Mouse (Mus musculus) spleen, adult 12 weeks (tissue): Measurements from ENCODE around the gene Mapre1.
"Not testable (repeated sequence)": the region's sequence is repeated elsewhere in the genome, so short reads cannot be mapped to it uniquely, and the experiment has no call there.

Source experiments
- DNase-seq: peaks from one replicate; pipeline ENCODE4 v3.0.0; 2022; ENCODE audit warnings: low spot score

Mapre1 gene

DNA sequence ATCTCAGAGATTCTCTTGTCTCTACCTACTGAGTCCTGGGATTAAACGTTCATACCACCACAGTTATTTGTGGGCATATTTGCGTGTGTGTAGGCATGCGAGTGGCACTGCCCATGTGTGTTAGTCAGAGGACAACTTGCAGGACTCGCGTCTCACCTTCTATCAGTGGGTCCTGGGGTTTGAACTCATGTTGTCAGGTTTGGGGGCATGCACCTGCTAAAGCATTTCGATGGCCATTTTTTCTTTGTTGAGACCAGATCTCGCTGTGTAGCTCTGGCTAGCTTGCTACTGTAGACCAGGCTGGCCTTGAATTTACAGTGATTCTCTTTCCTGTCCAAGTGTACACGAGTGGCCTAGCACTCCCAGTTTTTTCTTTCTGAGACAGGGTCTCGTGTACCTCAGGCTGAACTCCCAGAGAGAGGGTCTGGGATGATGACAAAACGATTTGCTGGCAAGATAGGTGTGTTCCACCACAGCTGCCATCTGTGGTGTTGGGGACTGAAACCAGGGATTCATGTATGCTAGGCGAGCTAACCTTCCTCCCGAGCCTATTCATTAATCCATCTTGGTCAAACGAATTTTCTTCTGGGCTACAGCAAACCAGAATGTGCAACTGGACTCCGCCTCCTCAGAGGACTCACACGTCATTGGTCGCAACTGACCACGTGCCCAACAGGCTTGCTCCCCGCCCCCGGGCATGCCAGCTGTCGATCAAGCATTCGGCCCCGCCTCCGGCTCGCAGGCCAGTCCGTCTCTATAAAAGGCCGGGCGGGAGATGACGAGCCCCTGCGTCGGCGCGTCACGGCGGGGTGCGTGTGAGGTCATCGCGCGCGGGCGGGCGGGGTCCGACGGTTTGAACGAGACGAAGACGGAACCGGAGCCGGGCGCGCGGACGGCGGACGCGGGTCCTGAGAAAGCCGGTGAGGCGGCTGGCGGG is at the start of gene Mapre1:
Mapre1 (plus strand) TSS at position 775 of the 937 bp plus-strand sequence.
- DNase-seq: peak; percentile 99

DNA sequence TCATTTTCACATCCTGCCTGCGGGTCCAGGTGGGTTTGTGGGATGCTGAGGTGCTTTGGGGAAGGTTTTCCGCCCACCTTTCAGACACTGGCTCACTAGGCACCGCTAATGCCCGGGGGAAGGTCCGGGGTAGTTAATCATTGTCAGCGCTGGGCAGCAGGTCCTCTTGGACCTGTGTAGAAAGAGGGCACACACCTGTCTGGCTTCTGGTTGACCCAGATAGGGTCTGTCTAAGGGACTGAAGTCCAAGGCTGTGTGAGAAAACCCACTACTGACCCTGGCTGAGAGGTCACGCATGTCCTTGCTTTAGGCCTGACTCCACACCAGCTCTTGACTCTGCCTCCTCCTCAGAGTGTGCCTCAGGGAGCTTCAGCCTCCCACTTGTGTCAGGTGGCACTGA is 47.7 kb upstream of the Mapre1 start:
- not testable (repeated sequence) for DNase-seq

DNA sequence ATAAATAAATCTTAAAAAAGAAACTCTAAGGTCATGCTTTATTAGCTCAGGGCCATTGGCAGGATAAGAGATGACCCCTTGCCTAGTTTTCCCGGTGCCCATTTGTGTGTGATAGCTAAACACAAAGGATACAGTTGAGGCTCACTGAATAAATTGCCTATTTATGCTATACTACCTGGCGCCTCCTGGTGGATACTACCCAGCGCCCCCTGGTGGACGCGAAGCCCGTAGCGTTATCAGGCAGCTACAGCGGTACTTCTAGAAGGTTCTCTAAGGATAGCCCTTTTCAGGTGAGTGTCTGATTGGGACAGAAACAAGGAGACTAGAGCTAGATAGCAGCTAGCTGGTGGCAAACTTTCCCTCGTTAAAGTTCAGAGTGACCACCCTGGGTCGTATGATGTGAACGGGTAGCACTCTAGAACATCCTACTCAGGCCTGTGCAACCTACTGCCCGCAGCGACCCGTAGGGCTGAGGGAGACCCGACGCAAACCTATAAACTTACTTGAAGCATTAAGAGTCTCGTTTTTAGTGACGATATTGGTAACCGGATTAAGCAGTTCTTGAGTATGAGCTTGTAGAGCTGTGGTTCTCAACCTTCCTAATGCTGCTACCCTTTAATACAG is 46.5 kb upstream of the Mapre1 start:
- peak; percentile 56 for DNase-seq

GRCm38 (mm10) chr2:153696352-153696751 is 44.7 kb upstream of the Mapre1 start, which contains the start of gene Dnmt3c:
Dnmt3c (plus strand) TSS chr2:153696652.
- no peak for DNase-seq

DNA sequence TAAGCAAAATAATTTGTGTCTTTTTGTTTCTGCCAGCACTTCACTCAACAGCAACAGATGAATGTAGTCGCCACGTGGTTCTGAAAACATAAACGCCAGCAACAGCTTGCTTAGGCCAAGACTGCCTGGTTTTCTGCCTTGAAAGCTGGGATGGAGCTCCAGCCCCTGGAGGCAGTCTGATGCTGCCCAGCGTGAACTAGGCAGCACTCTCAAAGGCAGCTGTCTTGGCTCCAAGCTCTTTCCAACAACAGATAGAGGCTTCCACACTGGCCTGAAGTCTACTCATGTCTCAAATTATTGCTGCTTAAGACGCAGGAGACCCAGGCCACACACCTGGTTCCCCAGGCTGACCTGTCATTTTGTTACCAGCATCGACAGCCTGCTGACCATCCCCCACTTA is 37.7 kb upstream of the Mapre1 start:
- DNase-seq: no peak

- DNase-seq: no peak
Measured at GRCm38 (mm10) chr2:153710701-153711330, 30.3 kb upstream of the Mapre1 start.

DNA sequence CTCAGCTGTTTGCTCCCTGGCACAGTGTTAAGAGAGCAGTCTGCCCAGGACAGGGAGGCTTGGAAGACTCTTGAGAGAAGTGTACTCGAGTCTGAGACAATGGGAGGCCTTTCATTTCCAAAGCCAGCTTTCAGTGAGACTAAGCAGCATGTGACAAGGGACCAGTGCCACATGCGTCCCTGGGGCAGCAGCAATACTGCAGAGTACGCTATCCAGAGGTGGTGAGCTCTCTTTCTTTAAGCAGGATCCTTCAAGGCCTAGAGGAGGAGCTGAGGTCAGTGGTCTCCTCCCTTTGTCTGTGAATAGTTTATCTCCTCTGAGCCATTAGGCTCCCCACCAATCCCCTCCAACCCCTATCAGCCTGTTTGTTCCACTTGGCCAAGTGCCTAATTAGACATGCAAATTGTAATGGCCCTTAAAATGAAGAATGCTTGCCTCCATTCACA is 28.4 kb upstream of the Mapre1 start:
- DNase-seq: no peak

DNA sequence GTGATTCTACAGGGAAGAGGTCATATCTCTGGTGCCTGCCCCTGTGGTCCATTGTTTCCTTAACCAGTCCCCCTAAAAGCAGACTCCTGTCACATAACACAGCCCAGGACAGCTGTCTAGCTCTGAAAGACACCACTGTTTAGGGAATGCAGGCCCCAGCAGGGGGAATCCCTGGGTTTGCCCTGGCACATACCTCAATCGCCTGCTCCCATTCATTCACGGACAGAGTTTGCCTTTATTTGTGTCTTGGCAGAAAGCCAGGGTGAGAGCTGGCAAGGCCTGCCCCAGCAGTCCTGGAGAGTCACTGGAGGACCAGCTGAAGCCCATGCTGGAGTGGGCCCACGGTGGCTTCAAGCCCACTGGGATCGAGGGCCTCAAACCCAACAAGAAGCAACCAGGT is 27.8 kb upstream of the Mapre1 start:
- DNase-seq: no peak

- not testable (repeated sequence) for DNase-seq
Measured at GRCm38 (mm10) chr2:153717861-153718260, 23.2 kb upstream of the Mapre1 start.

GRCm38 (mm10) chr2:153723098-153723497 is 18.0 kb upstream of the Mapre1 start:
- no peak for DNase-seq

DNA sequence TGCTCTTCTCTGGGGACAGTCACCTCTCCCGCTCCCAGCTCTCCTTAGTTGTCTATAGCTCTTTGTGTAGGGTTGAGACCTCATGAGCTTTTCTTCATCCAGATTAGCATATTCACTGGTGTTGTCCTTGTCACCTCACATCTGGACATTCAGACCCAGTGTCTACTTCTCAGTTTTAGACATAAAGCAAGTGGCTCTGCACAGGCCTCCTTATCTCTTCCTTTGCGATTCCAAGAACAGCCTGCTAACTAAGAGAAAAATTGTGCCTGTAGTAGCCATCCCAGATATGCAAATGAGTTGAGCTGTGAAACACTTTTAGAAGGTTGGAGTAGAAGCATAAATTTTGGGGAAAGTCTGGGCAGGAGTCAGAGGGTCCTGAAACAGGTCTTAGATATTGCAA is 16.6 kb upstream of the Mapre1 start:
- no peak for DNase-seq

DNA sequence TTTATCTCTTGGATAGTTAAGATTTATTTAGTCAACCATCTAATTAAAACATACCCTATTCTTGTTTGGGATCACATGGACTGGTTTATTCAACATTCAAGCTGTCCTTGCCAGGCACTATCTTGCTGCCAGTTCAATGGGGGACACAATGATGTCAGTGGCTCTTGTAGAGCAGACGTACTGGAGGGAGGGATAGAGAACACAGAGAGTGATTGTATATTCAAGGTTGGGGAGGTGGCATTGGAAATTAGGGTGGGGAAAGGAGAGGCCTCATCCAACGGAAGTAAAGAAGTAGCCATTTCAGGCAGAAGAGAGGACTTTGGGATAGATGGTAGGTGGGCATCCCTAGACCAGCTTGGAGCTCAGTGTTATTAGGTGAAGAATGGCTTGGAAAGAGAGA is 16.2 kb upstream of the Mapre1 start:
- DNase-seq: no peak

GRCm38 (mm10) chr2:153725291-153725690 is 15.8 kb upstream of the Mapre1 start:
- DNase-seq: no peak

GRCm38 (mm10) chr2:153734033-153734432 is 7.0 kb upstream of the Mapre1 start:
- no peak for DNase-seq

- peak; percentile 35 for DNase-seq
Measured at GRCm38 (mm10) chr2:153741437-153742065, 477 bp downstream of the Mapre1 start.

GRCm38 (mm10) chr2:153747994-153748393 is 6.9 kb downstream of the Mapre1 start:
- DNase-seq: no peak

- no peak for DNase-seq
Measured at GRCm38 (mm10) chr2:153750363-153750762, 9.3 kb downstream of the Mapre1 start.

DNA sequence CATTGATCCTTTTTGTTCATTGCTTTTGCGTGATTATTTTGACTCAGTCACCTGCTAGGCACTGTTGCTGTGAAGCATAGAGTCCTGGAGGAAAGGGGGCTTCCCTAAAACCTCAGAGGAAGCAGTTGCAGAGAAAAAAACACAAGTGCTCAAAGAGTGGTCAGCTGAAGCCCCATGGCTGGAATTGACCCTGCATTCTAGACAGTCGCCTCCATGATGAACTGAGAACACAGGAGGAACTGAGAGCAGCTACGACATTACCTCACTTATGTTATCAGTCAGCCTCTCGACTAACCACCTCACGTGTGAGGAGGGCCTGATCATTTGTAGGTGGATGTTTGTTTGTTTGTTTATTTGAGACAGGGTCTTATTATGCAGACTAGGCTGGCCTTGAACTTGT is 21.0 kb downstream of the Mapre1 start:
- no peak for DNase-seq

DNA sequence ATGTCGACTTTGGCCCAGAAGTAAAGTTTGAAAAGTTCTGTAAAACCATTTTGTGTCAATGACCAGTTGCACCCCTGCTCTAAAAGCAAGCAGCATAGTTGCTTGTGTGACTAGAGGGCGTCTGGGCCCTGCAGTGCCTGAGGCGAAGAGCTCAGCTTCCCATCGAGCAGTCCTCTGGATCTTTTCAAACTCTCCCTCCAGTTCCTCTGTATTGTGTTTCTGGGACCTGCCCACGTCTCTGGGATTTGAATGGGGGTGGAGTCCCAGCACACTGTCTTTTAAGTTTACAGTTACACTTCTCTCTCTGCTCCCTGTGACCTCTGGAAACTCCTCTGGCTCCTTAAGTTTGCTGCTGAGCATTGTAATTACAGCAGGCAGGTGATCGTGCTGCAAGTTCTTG is 26.4 kb downstream of the Mapre1 start:
- DNase-seq: no peak

DNA sequence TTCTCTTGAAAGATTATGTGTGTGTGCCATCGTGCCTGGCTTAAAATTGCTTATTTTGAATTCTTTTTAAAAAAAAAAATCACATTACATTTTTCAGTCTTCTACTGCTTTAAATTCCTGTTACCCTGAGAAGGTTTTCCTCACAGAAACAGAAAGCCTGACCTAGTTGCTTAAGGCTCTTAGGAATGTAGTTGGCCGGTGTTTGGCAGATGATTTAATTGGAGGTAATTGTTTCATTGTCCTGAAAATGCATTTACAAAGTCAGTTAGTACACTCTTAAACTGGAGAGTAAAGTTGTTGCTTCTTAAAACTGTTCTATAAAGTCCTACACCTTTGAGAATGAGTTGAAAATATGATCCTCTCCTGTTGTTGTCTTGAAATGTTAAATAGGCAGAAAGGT is 27.8 kb downstream of the Mapre1 start:
- DNase-seq: no peak

- DNase-seq: no peak
Measured at GRCm38 (mm10) chr2:153772950-153773349, 31.9 kb downstream of the Mapre1 start.

DNA sequence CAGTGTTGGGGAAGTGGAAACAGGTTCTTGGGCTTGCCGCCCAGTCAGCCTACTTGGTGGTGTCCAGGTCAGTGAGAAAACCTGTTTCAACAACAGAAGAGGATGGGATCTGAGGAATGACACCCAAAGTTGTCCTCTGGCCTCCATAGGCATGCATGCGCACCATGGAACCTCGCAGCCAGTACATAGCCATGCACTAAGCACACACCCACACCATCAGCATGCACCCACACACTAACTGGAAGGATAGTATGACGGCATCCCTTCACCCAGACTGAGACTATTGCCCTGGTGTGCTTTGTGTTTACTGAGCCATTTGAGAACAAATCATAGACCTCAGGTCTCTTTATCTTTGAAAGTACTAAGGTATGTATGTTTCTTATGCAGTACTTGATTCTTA is 34.4 kb downstream of the Mapre1 start:
- DNase-seq: no peak
